In genomic region chr2:26410091-26410490, GRCm38 (mm10) we compare ENCODE assay signal across 11 mouse cellular contexts. TPM values are rescaled to one million over a fixed set of nuclear protein-coding genes. Genes with fewer than 3 reads are reported as not detected.
A peak's percentile ranks its signal among the peaks of the same experiment; 100 is the strongest.
DNase-seq lines count a peak whose midpoint lies in the region; ATAC-seq and TF ChIP-seq lines count a peak whose summit lies in the region.
"Had no signal": no experiment of that assay in that cellular context is flagged by ENCODE, and none has a peak within 500 bp of the region (broad histone marks: within the 10 kb centered on the region; RNA-seq: fewer than 3 reads in every experiment).

No protein-coding gene starts in this region.

- peak overlapping the region; percentile 30 for H3K27ac ChIP-seq in liver, embryonic 13.5 days
- peak overlapping the region; percentile 65 for H3K27ac ChIP-seq in embryonic facial prominence, embryonic 15.5 days (replicated peaks)
- no peak overlapping the region for H3K27ac ChIP-seq in intestine, postnatal 0 days (ENCODE audit: low read depth, low read length)
- H3K27ac ChIP-seq: midbrain, embryonic 10.5 days; neural tube, embryonic 12.5 days had no signal

- H3K4me2 ChIP-seq in liver, embryonic 13.5 days, result no peak overlapping the region
- H3K4me2 ChIP-seq in embryonic facial prominence, embryonic 15.5 days (replicated peaks), result no peak overlapping the region
- no peak overlapping the region for H3K4me2 ChIP-seq in intestine, postnatal 0 days (replicated peaks; ENCODE audit: low read depth)

- DNase-seq in cerebellum, adult 11-12 months, result peak; percentile 69
- no peak for DNase-seq in cerebellum, postnatal 4 days (ENCODE audit: low spot score in 2 of 2)
- DNase-seq in liver, embryonic 13.5 days, result no peak
- DNase-seq in liver, result no peak
- peak; percentile 73 for DNase-seq in Muller cell, postnatal 12 days (ENCODE audit: inconsistent ontology term)
- DNase-seq: lung, embryonic 14.5 days had no signal

- peaks cover 46% of the 10 kb centered on the region for H3K4me1 ChIP-seq in liver, embryonic 13.5 days (replicated peaks)
- H3K4me1 ChIP-seq in embryonic facial prominence, embryonic 15.5 days, result peaks cover 42% of the 10 kb centered on the region
- H3K4me1 ChIP-seq in intestine, postnatal 0 days (replicated peaks; ENCODE audit: control insufficient read depth, insufficient read depth, low read length), result 0 out of 2 replicates have a peak, but pooled peaks cover 9% of the 10 kb centered on the region

- H3K36me3 ChIP-seq in liver, embryonic 13.5 days, result peaks cover 50% of the 10 kb centered on the region
- H3K36me3 ChIP-seq in embryonic facial prominence, embryonic 15.5 days, result peaks cover 51% of the 10 kb centered on the region
- H3K36me3 ChIP-seq in intestine, postnatal 0 days (ENCODE audit: control insufficient read depth, insufficient read depth), result peaks cover 52% of the 10 kb centered on the region

- TF ChIP-seq CTCF in intestine, postnatal 0 days (IDR thresholded peaks at IDR 0.05; ENCODE audit: low read depth), result no peak

- no peak overlapping the region for H3K4me3 ChIP-seq in liver, embryonic 13.5 days (replicated peaks)
- H3K4me3 ChIP-seq in embryonic facial prominence, embryonic 15.5 days (replicated peaks), result no peak overlapping the region
- H3K4me3 ChIP-seq in intestine, postnatal 0 days (ENCODE audit: low read depth, low read length), result no peak overlapping the region
- H3K4me3 ChIP-seq: neural tube, embryonic 12.5 days had no signal

- no peak for ATAC-seq in liver, embryonic 13.5 days (ENCODE audit: low read depth)
- no peak for ATAC-seq in embryonic facial prominence, embryonic 15.5 days (ENCODE audit: insufficient number of reproducible peaks, low FRiP score, low TSS enrichment, low read depth)
- ATAC-seq in intestine, postnatal 0 days, result no peak
- ATAC-seq in monocyte, adult 5-6 weeks (replicated peaks; ENCODE audit: insufficient number of reproducible peaks, low FRiP score, low TSS enrichment, poor library complexity, severe bottlenecking), result no peak

- no peaks in the 10 kb centered on the region for H3K27me3 ChIP-seq in liver, embryonic 13.5 days
- H3K27me3 ChIP-seq in embryonic facial prominence, embryonic 15.5 days, result no peaks in the 10 kb centered on the region
- no peaks in the 10 kb centered on the region for H3K27me3 ChIP-seq in intestine, postnatal 0 days (replicated peaks; ENCODE audit: control insufficient read depth, insufficient read depth, low read length)
- H3K27me3 ChIP-seq: neural tube, embryonic 12.5 days had no signal

- H3K9ac ChIP-seq in liver, embryonic 13.5 days, result 0 out of 2 replicates have a peak overlapping the region, but pooled peaks have one; percentile 7
- H3K9ac ChIP-seq in embryonic facial prominence, embryonic 15.5 days, result no peak overlapping the region
- H3K9ac ChIP-seq in intestine, postnatal 0 days (ENCODE audit: low read depth, low read length), result no peak overlapping the region
- H3K9ac ChIP-seq: lung, embryonic 14.5 days; neural tube, embryonic 12.5 days had no signal

- 69% methylated on average over 5 of the region's 5 CpGs for WGBS in liver, embryonic 13.5 days (ENCODE audit: insufficient replicate concordance)
- WGBS in embryonic facial prominence, embryonic 15.5 days, result 64% methylated on average over 5 of the region's 5 CpGs
- WGBS in intestine, postnatal 0 days, result 80% methylated on average over 5 of the region's 5 CpGs

- H3K9me3 ChIP-seq in liver, embryonic 13.5 days (replicated peaks), result no peaks in the 10 kb centered on the region
- no peaks in the 10 kb centered on the region for H3K9me3 ChIP-seq in embryonic facial prominence, embryonic 15.5 days (replicated peaks)
- H3K9me3 ChIP-seq in intestine, postnatal 0 days (ENCODE audit: control insufficient read depth), result no peaks in the 10 kb centered on the region
- H3K9me3 ChIP-seq: midbrain, embryonic 10.5 days; neural tube, embryonic 12.5 days had no signal

RNA-seq across cellular contexts. Expression of gene Inpp5e, which starts 1.1 kb away (rescaled TPM):
- 6.3 and 7.3 TPM in 2 replicates for polyA plus RNA-seq in liver, embryonic 13.5 days (2015; fragmentation: Nextera tagmentation; extraction: Ambion mirVana)
- polyA plus RNA-seq in embryonic facial prominence, embryonic 15.5 days (2015; fragmentation: Nextera tagmentation; extraction: Ambion mirVana), result 23.2 and 25.1 TPM in 2 replicates
- 6.8 TPM in 2 replicates for polyA plus RNA-seq in intestine, postnatal 0 days (2015; fragmentation: Nextera tagmentation; extraction: Ambion mirVana)
- 6.1 to 17.0 TPM (median 8.7 TPM) in 3 replicates for total RNA-seq in monocyte, adult 5-6 weeks (2017)

RNA-seq across cellular contexts. Expression of gene Pmpca, which starts 21.0 kb away (rescaled TPM):
- 81.5 and 93.2 TPM in 2 replicates for polyA plus RNA-seq in liver, embryonic 13.5 days (2015; fragmentation: Nextera tagmentation; extraction: Ambion mirVana)
- polyA plus RNA-seq in embryonic facial prominence, embryonic 15.5 days (2015; fragmentation: Nextera tagmentation; extraction: Ambion mirVana), result 90.4 and 92.6 TPM in 2 replicates
- polyA plus RNA-seq in intestine, postnatal 0 days (2015; fragmentation: Nextera tagmentation; extraction: Ambion mirVana), result 46.4 and 47.6 TPM in 2 replicates
- 54.9 to 68.4 TPM (median 59.0 TPM) in 3 replicates for total RNA-seq in monocyte, adult 5-6 weeks (2017)

RNA-seq across cellular contexts. Expression of gene Entr1, which starts 21.0 kb away (rescaled TPM):
- polyA plus RNA-seq in liver, embryonic 13.5 days (2015; fragmentation: Nextera tagmentation; extraction: Ambion mirVana), result 47.6 and 52.4 TPM in 2 replicates
- polyA plus RNA-seq in embryonic facial prominence, embryonic 15.5 days (2015; fragmentation: Nextera tagmentation; extraction: Ambion mirVana), result 120 and 141 TPM in 2 replicates
- polyA plus RNA-seq in intestine, postnatal 0 days (2015; fragmentation: Nextera tagmentation; extraction: Ambion mirVana), result 45.6 and 49.3 TPM in 2 replicates
- 83.7 to 122 TPM (median 118 TPM) in 3 replicates for total RNA-seq in monocyte, adult 5-6 weeks (2017)

RNA-seq across cellular contexts. Expression of gene Snapc4, which starts 29.6 kb away (rescaled TPM):
- 10.5 and 12.6 TPM in 2 replicates for polyA plus RNA-seq in liver, embryonic 13.5 days (2015; fragmentation: Nextera tagmentation; extraction: Ambion mirVana)
- polyA plus RNA-seq in embryonic facial prominence, embryonic 15.5 days (2015; fragmentation: Nextera tagmentation; extraction: Ambion mirVana), result 25.3 and 30.2 TPM in 2 replicates
- polyA plus RNA-seq in intestine, postnatal 0 days (2015; fragmentation: Nextera tagmentation; extraction: Ambion mirVana), result 5.6 and 6.7 TPM in 2 replicates
- 29.6 to 63.7 TPM (median 31.7 TPM) in 3 replicates for total RNA-seq in monocyte, adult 5-6 weeks (2017)

RNA-seq across cellular contexts. Expression of gene Sec16a, which starts 34.9 kb away (rescaled TPM):
- 6.9 and 8.5 TPM in 2 replicates for polyA plus RNA-seq in liver, embryonic 13.5 days (2015; fragmentation: Nextera tagmentation; extraction: Ambion mirVana)
- 25.9 and 27.0 TPM in 2 replicates for polyA plus RNA-seq in embryonic facial prominence, embryonic 15.5 days (2015; fragmentation: Nextera tagmentation; extraction: Ambion mirVana)
- polyA plus RNA-seq in intestine, postnatal 0 days (2015; fragmentation: Nextera tagmentation; extraction: Ambion mirVana), result 17.4 and 18.3 TPM in 2 replicates
- total RNA-seq in monocyte, adult 5-6 weeks (2017), result 40.0 to 69.7 TPM (median 50.1 TPM) in 3 replicates

Comparison
In these comparisons a context has a peak if more than half of its experiments do, and no peak if none do; other contexts are left out.
1. DNase-seq: peak in cerebellum, adult 11-12 months (single experiment) and Muller cell, postnatal 12 days (single experiment); none in cerebellum, postnatal 4 days (0 of 2), liver, embryonic 13.5 days (single experiment) and liver (single experiment).